Mouse (Mus musculus) cerebellum, adult 2 months (tissue): ENCODE measurements around the gene Dnali1.

Experiments used
- CTCF ChIP-seq: fragments of 200-500 bp; IDR thresholded peaks from 2 replicates; pipeline ENCODE4 v1.5.1; 2011; ENCODE audit warnings: low read depth, mild to moderate bottlenecking, control low read depth, low read length, moderate library complexity, borderline replicate concordance; ENCODE audit not compliant: insufficient read depth
- POLR2A ChIP-seq: fragments of 200-500 bp; IDR thresholded peaks from 2 replicates; pipeline ENCODE4 v1.6.1; 2011; ENCODE audit warnings: low read length, control low read depth, borderline replicate concordance; ENCODE audit not compliant: insufficient read depth

DNA sequence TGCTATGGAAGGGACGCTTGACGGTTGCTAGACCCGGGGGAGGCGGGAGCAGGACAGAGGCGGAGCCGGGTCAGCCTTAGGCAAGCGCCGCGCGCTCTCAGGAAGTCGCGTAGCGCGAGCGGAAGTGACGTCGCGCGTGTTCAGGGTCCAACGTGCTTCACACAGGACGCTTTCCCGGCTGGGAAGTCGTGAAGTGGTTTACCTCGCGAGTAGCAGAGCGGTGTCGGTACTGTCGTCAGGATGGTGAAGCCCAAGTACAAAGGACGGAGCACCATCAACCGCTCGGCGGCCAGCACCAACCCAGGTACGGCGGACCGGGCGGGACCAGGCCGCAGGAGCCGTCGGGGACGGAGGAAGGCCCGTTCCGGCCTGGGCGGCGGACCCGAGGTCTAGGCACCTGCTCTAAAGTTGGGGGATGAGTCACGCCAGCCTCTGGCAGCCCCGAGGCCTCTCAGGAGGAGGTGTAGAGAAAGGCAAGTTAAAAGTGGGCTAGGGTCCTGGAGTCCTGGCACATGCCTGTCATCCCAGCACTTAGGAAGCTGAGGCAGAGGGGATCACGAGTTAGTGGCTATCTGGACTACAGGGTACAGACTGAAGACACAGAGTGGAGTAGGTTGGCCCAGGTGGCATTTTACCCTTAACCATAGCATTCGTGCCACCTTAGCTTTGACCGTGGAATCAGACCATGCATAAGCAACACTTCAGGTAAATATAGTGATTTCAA lies 35.5 kb downstream of the Dnali1 start:
- TF ChIP-seq POLR2A (peak; percentile 79), CTCF (no peak)
